Mouse (Mus musculus) regulatory T cell (primary cell): ENCODE measurements around the gene Scamp2.

Source experiments
- in situ Hi-C: fragments of 300-600 bp; cut with MboI, MseI; formaldehyde crosslinking; loops from one replicate; pipeline ENCODE4 v1.15.1; 2025; ENCODE audit warnings: high pct_unique_total_duplicates

The Scamp2 gene

GRCm38 (mm10) chr9:57560861-57561710 is at the start of gene Scamp2:
TSS of gene Scamp2 (plus strand) at chr9:57560943.
- in situ Hi-C loops: no loop called here

DNA sequence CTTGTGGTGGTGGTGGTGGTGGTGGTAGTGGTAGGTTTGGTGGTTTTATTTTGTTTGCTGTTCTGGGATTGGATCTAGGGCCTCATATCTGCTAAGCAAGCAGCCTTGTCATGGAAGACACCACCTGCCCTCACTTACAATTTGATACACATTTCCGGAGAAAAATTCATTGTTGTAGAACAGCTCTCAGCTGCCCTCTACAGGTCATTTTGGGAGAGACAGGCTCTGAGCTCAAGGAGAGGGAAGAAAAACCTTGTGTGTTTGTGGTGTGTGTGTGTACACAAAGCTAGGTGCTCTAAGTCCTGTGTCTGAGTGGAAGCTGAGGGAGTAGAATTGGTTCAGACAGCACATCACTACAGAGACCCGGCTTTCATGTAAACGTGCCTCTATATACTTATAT is 43.6 kb upstream of the Scamp2 start:
- in situ Hi-C loops: no loop called here

DNA sequence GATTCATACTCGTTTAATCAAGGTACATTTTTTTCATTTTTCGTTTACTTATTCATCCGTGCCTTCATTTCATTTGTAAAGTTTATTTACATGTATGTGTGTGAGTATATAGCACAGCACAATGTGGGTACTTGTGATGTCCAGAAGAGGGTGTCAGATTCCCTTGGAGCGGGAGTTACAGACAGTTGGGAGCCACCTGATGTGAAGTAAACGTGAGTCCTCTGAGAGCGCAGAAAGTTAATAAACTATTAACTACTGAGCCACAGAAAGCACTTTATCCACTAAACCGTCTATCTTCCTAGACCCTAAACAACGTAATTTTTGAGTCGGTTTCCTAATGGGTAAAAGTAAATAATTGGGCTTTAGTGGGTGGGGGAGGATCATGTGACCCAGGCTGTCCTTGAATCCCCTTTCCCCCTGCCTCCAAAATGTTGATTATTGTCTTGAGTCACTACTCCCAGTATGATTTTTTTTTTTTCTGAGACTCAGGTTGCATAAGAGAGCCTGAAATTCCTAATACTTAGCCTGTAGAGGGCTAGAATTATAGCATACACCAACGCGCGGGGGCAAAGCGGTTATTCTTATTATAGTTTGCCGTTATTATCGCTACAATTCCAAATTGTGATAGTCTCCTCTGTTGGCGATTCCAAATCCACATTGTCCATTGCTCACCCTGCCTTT is 40.2 kb upstream of the Scamp2 start:
- in situ Hi-C loops: no loop called here

DNA sequence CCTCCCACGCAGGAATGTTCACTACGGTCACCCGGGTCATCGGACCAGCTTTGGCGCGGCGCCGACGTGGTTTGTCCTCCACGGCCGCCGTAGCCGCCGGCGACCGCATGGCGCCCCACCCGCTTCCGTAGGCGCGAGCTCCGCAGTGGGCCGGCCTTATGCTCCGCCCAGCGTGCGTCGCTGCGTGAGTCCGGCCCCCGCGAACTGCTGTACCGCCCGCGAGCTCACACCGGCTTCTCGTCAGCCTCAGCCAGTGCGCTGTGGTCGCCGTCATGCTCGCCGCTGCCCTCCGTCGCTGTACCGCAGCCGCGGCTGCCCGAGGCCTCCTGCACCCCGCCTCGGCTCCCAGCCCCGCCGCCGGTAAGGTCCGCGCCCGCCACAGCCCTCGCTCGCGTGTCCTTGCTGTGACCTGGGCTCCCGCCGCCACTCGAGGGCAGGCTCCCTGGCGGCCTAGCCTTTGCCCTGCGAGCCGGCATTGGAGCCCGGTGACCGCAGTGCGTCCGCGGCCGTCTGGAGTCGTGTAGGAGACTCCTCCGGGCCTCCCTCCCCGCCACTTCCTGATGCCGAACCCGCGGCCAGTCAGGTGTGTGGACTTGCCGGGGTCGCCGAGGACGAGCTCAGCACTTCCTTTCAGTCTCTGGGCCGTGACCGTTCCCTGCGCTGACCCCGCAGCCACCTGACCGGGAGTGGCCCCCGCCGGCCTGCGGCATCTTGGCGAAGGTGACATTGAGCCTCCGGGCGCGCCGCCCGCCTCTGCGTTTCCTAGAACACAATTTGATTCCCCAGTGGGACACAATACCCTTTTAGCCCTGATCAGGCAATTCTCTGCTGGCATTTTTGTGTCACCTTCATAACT is 39.5 kb upstream of the Scamp2 start, which contains the start of gene Cox5a:
Gene Cox5a, plus strand, starts transcription at position 219 of the 856 bp plus-strand sequence.
- in situ Hi-C loops: no loop called here

DNA sequence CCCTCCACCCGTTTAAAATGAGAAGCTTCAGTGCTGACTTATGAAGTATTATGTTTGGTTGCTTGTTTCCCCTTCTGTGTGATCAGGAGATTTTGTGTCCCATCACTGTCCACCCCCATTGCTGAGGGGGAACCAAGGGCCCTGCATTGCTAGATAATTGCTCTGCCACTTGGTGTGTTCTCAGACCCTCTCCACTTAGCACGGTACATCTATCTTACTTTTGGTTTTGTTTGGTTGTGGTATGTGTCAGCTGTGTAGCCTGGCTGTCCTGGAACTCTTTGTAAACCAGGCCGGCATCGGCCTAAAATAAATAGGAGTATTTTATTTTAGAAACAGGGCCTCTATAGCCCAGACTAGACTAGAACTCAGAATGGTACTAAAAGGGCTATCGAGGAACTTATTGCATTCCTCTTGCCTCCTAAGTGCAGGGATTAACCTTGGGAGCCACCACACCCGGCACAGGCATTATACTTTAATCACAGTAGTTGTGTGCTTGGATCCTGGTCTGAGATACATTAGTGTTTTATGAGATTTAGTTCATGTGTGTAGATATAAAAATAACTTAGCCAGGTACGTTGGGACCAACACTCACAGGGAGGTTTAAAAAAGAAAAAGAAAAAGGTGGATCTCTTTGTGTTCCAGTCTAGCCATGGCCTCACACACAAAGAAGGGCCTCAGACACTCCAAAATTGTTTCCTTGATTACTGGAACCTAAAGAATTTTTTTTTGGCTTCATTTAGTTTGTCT is 38.5 kb upstream of the Scamp2 start:
- in situ Hi-C loops: no loop called here

DNA sequence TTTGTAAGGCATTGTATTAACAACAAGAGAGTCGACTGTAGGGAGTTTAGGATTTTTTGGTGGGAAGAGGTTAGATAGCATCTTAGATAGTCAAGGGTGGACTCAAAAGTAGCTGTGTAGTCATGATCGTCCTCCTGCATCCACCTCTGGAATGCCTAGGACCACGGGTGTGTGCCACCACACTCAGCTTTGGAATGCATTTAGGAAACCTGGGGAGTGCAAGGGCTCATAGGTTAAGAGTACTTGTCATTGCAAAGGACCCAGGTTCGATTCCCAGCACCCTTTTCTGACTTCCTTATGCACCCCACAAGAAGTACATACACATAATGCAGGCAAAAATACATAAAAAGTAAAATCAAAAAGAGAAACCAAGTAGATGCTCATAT is 37.9 kb upstream of the Scamp2 start:
- in situ Hi-C loops: no loop called here

DNA sequence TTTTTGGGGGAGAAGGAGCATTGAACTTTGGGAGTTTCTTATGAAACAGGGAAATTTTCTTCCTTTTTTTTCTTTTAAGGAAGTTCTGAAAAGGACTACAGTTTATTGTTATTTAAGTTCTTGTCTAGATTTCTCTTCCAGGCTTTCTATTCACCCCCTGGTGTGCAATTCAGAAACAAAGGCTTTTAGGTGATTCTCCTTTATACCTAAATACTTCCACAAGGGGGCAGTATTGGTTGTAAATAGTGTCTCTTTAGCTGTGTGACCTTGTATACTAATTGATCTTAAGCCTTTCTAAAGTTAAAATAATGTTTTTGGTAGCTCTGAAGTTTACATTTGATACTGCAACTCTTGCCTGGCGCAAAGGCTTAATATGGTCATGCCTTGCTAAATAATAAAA is 37.0 kb upstream of the Scamp2 start:
- in situ Hi-C loops: no loop called here

DNA sequence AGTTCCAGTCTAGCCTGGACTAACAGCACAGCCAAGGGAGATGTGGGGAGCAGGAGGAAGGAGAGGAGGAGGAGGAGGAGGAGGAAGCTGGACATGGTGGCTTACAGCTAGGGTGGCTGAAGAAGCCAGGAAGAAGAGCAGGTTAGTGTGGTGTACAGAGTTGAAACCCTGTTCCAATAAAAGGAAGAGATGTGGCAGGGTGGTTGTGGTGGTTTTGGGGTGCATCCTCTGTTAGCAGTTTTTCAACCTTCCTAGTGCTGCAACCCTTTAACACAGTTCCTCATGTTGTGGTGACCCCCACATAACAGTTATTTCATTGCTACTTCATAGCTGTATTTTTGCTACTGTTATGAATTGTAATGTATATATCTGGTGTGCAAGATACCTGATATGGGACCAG is 36.3 kb upstream of the Scamp2 start:
- in situ Hi-C loops: no loop called here

DNA sequence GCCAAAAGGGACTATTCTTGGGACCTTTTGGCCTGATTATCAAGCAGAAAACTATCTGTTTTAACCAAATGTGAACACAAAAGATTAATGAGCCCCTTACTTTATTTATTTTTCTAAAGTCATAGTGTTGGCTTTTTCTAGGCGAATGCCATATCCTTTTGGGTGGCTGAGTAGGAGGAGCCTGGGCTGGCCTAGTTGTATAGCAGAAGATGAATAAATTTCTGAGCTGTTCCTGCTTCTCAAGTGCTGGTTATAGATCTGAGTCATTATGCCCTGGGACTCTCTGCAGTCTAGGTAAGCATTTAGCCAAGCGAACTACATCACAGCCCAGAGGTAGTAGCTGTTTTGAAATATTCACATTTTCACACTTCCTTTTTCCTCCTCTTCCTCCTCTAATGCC is 35.2 kb upstream of the Scamp2 start:
- in situ Hi-C loops: no loop called here

DNA sequence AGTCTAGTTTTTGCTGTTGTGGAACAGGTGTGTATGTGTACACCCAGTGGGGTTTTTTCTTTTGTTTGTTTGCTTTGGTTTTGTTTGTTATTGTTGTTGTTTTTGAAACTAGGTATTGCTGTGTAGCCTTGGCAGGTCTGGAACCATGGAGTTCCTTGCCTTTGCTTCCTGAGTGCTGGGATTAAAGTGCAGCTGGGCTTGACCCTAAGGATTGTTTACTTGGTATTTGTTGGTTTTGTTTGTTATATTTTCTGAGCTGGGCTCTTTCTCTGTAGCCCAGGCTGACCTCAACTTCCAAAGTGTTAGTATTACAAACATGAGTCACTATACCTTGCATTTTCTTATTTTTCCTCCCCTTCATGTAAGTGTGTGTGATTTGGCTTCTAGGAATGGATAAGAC is 34.3 kb upstream of the Scamp2 start:
- in situ Hi-C loops: no loop called here

GRCm38 (mm10) chr9:57531946-57532345 is 28.8 kb upstream of the Scamp2 start:
- in situ Hi-C loops: no loop called here

- in situ Hi-C loops: no loop called here
These were observed 24.4 kb upstream of the Scamp2 start for GRCm38 (mm10) chr9:57536362-57536761.

DNA sequence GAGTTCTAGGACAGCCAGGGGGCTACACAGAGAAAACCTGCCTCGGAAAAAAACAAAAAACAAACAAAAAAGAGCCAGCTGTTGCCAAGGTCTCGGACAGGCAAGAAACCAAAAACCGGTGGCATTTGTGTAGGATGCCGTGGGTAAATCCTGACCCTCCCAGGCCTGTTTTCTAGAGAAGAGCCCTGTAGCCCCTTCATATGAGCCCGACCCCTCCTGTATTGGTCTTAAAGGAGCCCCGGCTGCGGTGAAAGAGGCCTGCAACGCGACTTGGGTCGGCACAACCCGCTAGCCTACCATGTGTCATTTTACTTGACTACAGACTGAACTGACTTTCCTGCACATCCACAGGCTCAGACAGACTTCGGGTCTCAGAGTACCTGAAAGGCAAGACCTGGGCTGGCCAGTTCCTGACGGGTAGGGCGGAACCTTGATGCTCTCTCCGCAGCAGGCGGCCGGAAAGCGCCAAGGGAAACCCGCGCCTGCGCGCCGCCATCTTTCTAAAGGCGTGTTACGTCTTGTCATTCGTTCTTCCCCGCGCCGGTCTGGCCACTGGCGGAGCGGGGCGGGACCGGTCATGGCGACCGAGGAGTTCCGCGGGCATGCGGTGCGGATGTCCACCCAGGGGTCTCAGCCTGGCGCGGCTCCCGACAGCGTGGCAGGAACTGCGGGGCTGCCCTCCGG is 23.6 kb upstream of the Scamp2 start, which contains the start of gene Fam219b:
Gene Fam219b, plus strand, starts transcription at position 485 of the 684 bp plus-strand sequence.
- in situ Hi-C loops: no loop called here

DNA sequence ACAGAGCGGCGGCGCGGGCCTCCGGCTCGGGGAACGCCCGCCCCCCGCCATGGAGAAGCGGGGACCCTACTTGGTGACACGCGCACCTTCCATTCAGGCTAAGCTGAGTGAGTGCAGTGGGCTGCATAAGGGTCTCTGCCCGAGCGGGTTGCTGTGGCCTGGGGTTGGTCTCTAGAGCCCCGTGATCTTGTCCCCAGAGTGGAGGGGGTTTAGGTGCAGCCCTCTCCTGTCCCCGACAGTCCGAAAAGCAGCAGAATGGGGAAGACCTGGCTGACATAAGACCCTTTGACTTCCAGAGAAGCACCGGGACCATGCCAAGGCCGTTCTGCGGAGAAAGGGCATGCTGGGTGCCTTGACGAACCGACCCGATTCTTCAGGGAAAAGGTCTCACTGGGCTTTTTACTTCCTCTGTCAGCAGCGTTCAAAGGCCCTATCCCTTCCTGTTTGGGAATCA is 23.0 kb upstream of the Scamp2 start:
- in situ Hi-C loops: no loop called here

DNA sequence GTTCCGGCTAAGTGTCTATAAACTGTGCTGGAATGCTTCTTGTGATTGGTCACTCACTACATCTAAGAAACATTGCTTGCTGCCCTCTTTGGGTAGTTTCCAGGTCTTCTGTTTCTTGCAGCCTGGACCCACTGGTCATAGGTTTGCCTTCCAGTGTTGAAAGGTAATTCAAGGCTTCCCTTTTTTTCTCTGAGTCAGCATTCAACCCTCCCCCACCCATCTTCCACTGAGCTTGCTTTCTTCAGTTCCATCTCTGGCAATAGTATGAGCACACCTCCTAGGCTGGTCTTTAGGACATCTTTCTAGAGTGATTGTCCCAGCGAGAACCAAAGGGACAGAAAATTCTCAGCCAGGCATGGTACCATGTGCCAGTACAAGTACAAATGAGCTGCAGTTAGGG is 21.2 kb upstream of the Scamp2 start:
- in situ Hi-C loops: no loop called here

- in situ Hi-C loops: loop anchor here (10.0 kb wide), 1 partner anchor 113 kb away; the partner anchor contains the start of gene Csk
These were observed 19.4 kb upstream of the Scamp2 start for GRCm38 (mm10) chr9:57541312-57541711.

DNA sequence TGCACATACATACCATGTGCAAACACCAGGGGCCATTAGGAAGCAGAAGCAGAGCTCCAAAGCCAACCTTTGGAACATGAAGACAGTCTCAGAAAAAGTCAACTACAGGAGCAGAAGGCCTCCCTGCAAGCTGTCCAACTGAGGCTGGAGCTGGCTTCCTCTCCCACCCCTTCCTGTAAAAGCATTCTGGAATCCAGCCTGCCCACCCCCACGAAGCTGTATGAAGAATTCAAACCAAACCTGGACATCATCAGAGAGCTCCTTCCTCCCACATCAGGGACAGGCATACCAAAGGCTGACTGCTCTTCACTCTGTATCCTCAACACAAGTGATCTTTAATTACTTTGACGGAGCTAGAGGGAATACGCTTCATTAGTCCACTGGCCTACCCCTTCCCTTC is 16.8 kb upstream of the Scamp2 start:
- in situ Hi-C loops: loop anchor here (10.0 kb wide), 1 partner anchor 111 kb away; the partner anchor contains the start of gene Csk

DNA sequence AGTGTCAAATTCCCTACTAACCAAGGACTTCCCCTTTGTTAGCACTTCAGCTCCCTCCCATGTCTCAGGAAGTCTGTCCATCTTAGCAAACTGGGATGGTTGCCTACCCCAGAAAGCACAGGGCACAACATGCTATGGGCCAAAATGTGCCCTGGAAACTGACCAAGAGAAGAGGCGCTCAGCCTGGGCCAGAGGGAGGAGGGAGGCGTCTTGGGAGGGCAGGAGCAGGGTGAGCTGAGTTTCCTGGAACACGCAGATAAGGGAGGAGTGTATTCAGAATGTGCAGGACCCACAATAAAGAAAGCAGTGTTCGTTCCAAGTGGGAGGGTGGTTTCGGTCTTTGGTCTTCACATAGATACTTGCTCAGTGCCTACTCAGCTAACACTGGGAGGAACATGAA is 13.5 kb upstream of the Scamp2 start:
- in situ Hi-C loops: loop anchor here (10.0 kb wide), 1 partner anchor 108 kb away; the partner anchor contains the start of gene Csk

GRCm38 (mm10) chr9:57547869-57548268 is 12.9 kb upstream of the Scamp2 start:
- in situ Hi-C loops: loop anchor here (10.0 kb wide), 1 partner anchor 107 kb away; the partner anchor contains the start of gene Csk

GRCm38 (mm10) chr9:57549186-57549585 is 11.6 kb upstream of the Scamp2 start:
- in situ Hi-C loops: loop anchor here (10.0 kb wide), 1 partner anchor 106 kb away; the partner anchor contains the start of gene Csk
